Mouse (Mus musculus) hindbrain, embryonic 16.5 days (tissue): Measurements from ENCODE around the gene Exoc7. TPM values are rescaled to one million over a fixed set of nuclear protein-coding genes. Genes with fewer than 3 reads are reported as not detected.
A peak's percentile ranks its signal among the peaks of the same experiment; 100 is the strongest.

Experiments used
- ATAC-seq: fragments of 200-750 bp; cut with Nextera tagmentation; 2 replicates; pipeline ENCODE4 v1.8.0; 2017; ENCODE audit warnings: moderate TSS enrichment, moderate library complexity
- H3K27ac ChIP-seq: fragments of 300-500 bp; sonication (generic); 2 replicates; pipeline ENCODE4 v1.5.1; 2014; ENCODE audit warnings: low read depth, mild to moderate bottlenecking, control low read depth, low read length, moderate library complexity
- H3K27me3 ChIP-seq: fragments of 300-500 bp; sonication (generic); replicated peaks from 2 replicates; pipeline ENCODE4 v1.6.1; 2014; ENCODE audit warnings: low read length; ENCODE audit not compliant: control insufficient read depth, insufficient read depth
- H3K36me3 ChIP-seq: fragments of 300-500 bp; sonication (generic); 2 replicates; pipeline ENCODE4 v1.6.1; 2014; ENCODE audit warnings: mild to moderate bottlenecking, low read length, moderate library complexity, mixed read lengths; ENCODE audit not compliant: control insufficient read depth, insufficient read depth
- H3K4me1 ChIP-seq: fragments of 300-500 bp; sonication (generic); 2 replicates; pipeline ENCODE4 v1.6.1; 2014; ENCODE audit warnings: low read depth, low read length; ENCODE audit not compliant: control insufficient read depth, insufficient read depth
- H3K4me2 ChIP-seq: fragments of 300-500 bp; sonication (generic); 2 replicates; pipeline ENCODE4 v1.6.1; 2014; ENCODE audit warnings: mild to moderate bottlenecking, low read length, control low read depth, moderate library complexity
- H3K4me3 ChIP-seq: fragments of 300-500 bp; sonication (generic); 2 replicates; pipeline ENCODE4 v1.5.1; 2014; ENCODE audit warnings: mild to moderate bottlenecking, low read length, control low read depth, moderate library complexity
- H3K9ac ChIP-seq: fragments of 300-500 bp; sonication (generic); 2 replicates; pipeline ENCODE4 v1.6.1; 2014; ENCODE audit warnings: low read depth, mild to moderate bottlenecking, control low read depth, low read length, moderate library complexity
- H3K9me3 ChIP-seq: fragments of 300-500 bp; sonication (generic); 2 replicates; pipeline ENCODE4 v1.6.1; 2014; ENCODE audit warnings: mild to moderate bottlenecking, low read length, moderate library complexity; ENCODE audit not compliant: control insufficient read depth
- WGBS: fragments of 180-500 bp; shearing (Covaris S2); extraction: QIAGEN DNeasy Blood & Tissue Kit; methylation state at CpG from one replicate; pipeline ENCODE4 v1.1.7; 2014; 5-methylcytosine and 5-hydroxymethylcytosine counted together
- polyA plus RNA-seq: library from polyadenylated mRNA; unstranded; fragments of >200 nt; fragmentation: Nextera tagmentation; extraction: Ambion mirVana; gene quantifications from 2 replicates; pipeline ENCODE4 v1.2.1, GENCODE M21; 2015

The Exoc7 gene
- 122 and 127 TPM in 2 replicates for polyA plus RNA-seq

GRCm38 (mm10) chr11:116307019-116307725, at the start of gene Exoc7:
Gene Exoc7, minus strand, starts transcription at chr11:116307233.
- peaks cover 21% of the 10 kb centered on the region for H3K36me3 ChIP-seq
- 86% methylated on average over 10 of the region's 10 CpGs for WGBS
- peak within 1 kb of the TSS; percentile 74 for H3K4me3 ChIP-seq
- no peak for ATAC-seq
- peaks cover 13% of the 10 kb centered on the region for H3K4me1 ChIP-seq
- peak within 1 kb of the TSS; percentile 69 for H3K4me2 ChIP-seq
- H3K27ac ChIP-seq: peak within 1 kb of the TSS; percentile 57
- no peaks in the 10 kb centered on the region for H3K27me3 ChIP-seq
- H3K9me3 ChIP-seq: no peaks in the 10 kb centered on the region
- peak within 1 kb of the TSS; percentile 73 for H3K9ac ChIP-seq

GRCm38 (mm10) chr11:116354521-116354920, 47.5 kb upstream of the Exoc7 start:
- H3K4me1 ChIP-seq: no peaks in the 10 kb centered on the region; the same call in 1 of the 2 replicates
- no peak overlapping the region for H3K27ac ChIP-seq
- H3K36me3 ChIP-seq: peaks cover 14% of the 10 kb centered on the region
- ATAC-seq: no peak
- 41% methylated on average over 17 of the region's 17 CpGs for WGBS
- H3K9me3 ChIP-seq: no peaks in the 10 kb centered on the region
- H3K4me2 ChIP-seq: no peak overlapping the region
- no peak overlapping the region for H3K4me3 ChIP-seq
- no peaks in the 10 kb centered on the region for H3K27me3 ChIP-seq
- H3K9ac ChIP-seq: no peak overlapping the region

GRCm38 (mm10) chr11:116353535-116353934, 46.5 kb upstream of the Exoc7 start:
- no peaks in the 10 kb centered on the region for H3K27me3 ChIP-seq
- H3K9me3 ChIP-seq: no peaks in the 10 kb centered on the region
- H3K4me3 ChIP-seq: no peak overlapping the region
- no peaks in the 10 kb centered on the region for H3K4me1 ChIP-seq
- H3K36me3 ChIP-seq: peaks cover 17% of the 10 kb centered on the region
- ATAC-seq: no peak
- H3K9ac ChIP-seq: no peak overlapping the region
- no peak overlapping the region for H3K4me2 ChIP-seq
- no peak overlapping the region for H3K27ac ChIP-seq
- 94% methylated on average over 8 of the region's 8 CpGs for WGBS

GRCm38 (mm10) chr11:116351294-116351693, 44.3 kb upstream of the Exoc7 start:
- no peak overlapping the region for H3K27ac ChIP-seq
- ATAC-seq: no peak
- no peaks in the 10 kb centered on the region for H3K9me3 ChIP-seq
- H3K36me3 ChIP-seq: peaks cover 21% of the 10 kb centered on the region
- no peak overlapping the region for H3K4me2 ChIP-seq
- no peaks in the 10 kb centered on the region for H3K27me3 ChIP-seq
- H3K4me1 ChIP-seq: no peaks in the 10 kb centered on the region
- H3K4me3 ChIP-seq: no peak overlapping the region
- 95% methylated on average over 5 of the region's 5 CpGs for WGBS
- no peak overlapping the region for H3K9ac ChIP-seq

GRCm38 (mm10) chr11:116347955-116348354, 40.9 kb upstream of the Exoc7 start:
- H3K9me3 ChIP-seq: no peaks in the 10 kb centered on the region
- H3K27ac ChIP-seq: no peak overlapping the region
- H3K4me2 ChIP-seq: no peak overlapping the region
- no peak for ATAC-seq
- H3K4me1 ChIP-seq: peaks cover 2% of the 10 kb centered on the region; the same call in 1 of the 2 replicates
- peaks cover 26% of the 10 kb centered on the region for H3K36me3 ChIP-seq
- WGBS: 79% methylated on average over 5 of the region's 5 CpGs
- H3K9ac ChIP-seq: no peak overlapping the region
- no peak overlapping the region for H3K4me3 ChIP-seq
- no peaks in the 10 kb centered on the region for H3K27me3 ChIP-seq

- no peak overlapping the region for H3K9ac ChIP-seq
- peaks cover 2% of the 10 kb centered on the region; the same call in 1 of the 2 replicates for H3K4me1 ChIP-seq
- no peak overlapping the region for H3K4me2 ChIP-seq
- ATAC-seq: no peak
- H3K9me3 ChIP-seq: no peaks in the 10 kb centered on the region
- 82% methylated on average over 7 of the region's 7 CpGs for WGBS
- H3K27me3 ChIP-seq: no peaks in the 10 kb centered on the region
- peaks cover 29% of the 10 kb centered on the region for H3K36me3 ChIP-seq
- no peak overlapping the region for H3K4me3 ChIP-seq
- no peak overlapping the region for H3K27ac ChIP-seq
These were observed 40.0 kb upstream of the Exoc7 start for GRCm38 (mm10) chr11:116347012-116347411.

GRCm38 (mm10) chr11:116342069-116342791, 35.2 kb upstream of the Exoc7 start:
- Histone ChIP-seq H3K9me3 (no peaks in the 10 kb centered on the region), H3K27me3 (no peaks in the 10 kb centered on the region), H3K4me2 (no peak overlapping the region), H3K4me3 (no peak overlapping the region), H3K36me3 (peaks cover 19% of the 10 kb centered on the region), H3K4me1 (peaks cover 2% of the 10 kb centered on the region; the same call in 1 of the 2 replicates), H3K9ac (no peak overlapping the region), H3K27ac (peak overlapping the region; percentile 62)
- peak; percentile 84 for ATAC-seq
- WGBS: 60% methylated on average over 25 of the region's 25 CpGs

GRCm38 (mm10) chr11:116337531-116337930, 30.5 kb upstream of the Exoc7 start:
- Histone ChIP-seq H3K27me3 (peaks cover 14% of the 10 kb centered on the region), H3K27ac (no peak overlapping the region), H3K36me3 (no peaks in the 10 kb centered on the region), H3K4me3 (no peak overlapping the region), H3K4me2 (no peak overlapping the region), H3K9ac (no peak overlapping the region), H3K4me1 (peaks cover 34% of the 10 kb centered on the region), H3K9me3 (no peaks in the 10 kb centered on the region)
- no peak for ATAC-seq
- WGBS: 87% methylated on average over 6 of the region's 6 CpGs

- peaks cover 38% of the 10 kb centered on the region for H3K4me1 ChIP-seq
- no peak overlapping the region for H3K9ac ChIP-seq
- ATAC-seq: no peak
- no peak overlapping the region for H3K4me2 ChIP-seq
- WGBS: 63% methylated on average over 12 of the region's 12 CpGs
- H3K4me3 ChIP-seq: no peak overlapping the region
- no peak overlapping the region for H3K27ac ChIP-seq
- no peaks in the 10 kb centered on the region for H3K36me3 ChIP-seq
- H3K27me3 ChIP-seq: peaks cover 14% of the 10 kb centered on the region
- H3K9me3 ChIP-seq: no peaks in the 10 kb centered on the region
These were observed 30.0 kb upstream of the Exoc7 start for GRCm38 (mm10) chr11:116337000-116337399.
